Mouse (Mus musculus): ENCODE data around the gene Myo1h. TPM values are rescaled to one million over a fixed set of nuclear protein-coding genes. Genes with fewer than 3 reads are reported as not detected.

The Myo1h gene
- 5.9 TPM in 1 of 2 replicates, not detected in the other for total RNA-seq (2014; rRNA removed; ENCODE audit: low replicate concordance)
- 0.53 and 0.63 TPM in 2 replicates for polyA plus RNA-seq (2015; fragmentation: Nextera tagmentation; extraction: Ambion mirVana)

DNA sequence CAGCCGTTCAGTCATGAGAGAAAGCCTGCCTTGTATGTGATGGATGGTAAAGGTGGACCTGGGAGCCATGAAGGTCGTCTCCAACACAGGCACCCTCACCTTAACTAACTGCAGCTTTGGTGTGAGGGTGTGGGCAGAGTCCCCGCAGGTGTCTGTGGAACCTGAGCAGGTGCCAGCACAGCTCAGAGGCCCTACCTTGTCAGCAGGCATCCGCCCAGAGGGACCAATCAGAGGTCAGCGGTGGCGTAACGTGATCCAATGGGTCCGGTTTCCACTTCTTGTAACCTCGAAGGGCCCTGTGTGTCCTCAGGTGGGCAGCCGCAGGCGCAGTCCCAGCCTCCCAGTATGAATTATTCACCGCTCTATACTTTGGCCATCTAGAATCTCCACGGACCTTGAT, at the start of gene Myo1h:
Myo1h (plus strand) TSS at position 293 of the 400 bp plus-strand sequence.
- Histone ChIP-seq H3K27me3 (ENCODE audit: control insufficient read depth, insufficient read depth, low read length) (peaks cover 19% of the 10 kb centered on the region; the same call in 1 of the 2 replicates), H3K36me3 (replicated peaks; ENCODE audit: control insufficient read depth, insufficient read depth, low read length) (no peaks in the 10 kb centered on the region), H3K9me3 (replicated peaks; ENCODE audit: control insufficient read depth, low read length) (no peaks in the 10 kb centered on the region), H3K4me2 (ENCODE audit: low read depth, low read length) (no peak within 1 kb of the TSS), H3K4me3 (ENCODE audit: low read depth, low read length) (no peak within 1 kb of the TSS), H3K27ac (ENCODE audit: low read depth) (no peak within 1 kb of the TSS), H3K9ac (replicated peaks; ENCODE audit: low read depth, low read length) (no peak within 1 kb of the TSS), H3K4me1 (ENCODE audit: control insufficient read depth, insufficient read depth) (no peaks in the 10 kb centered on the region)
- TF ChIP-seq CTCF (IDR thresholded peaks at IDR 0.05; ENCODE audit: low read depth): no peak
- TF ChIP-seq EP300 (IDR thresholded peaks at IDR 0.05; ENCODE audit: low read depth): no peak
- ATAC-seq (ENCODE audit: insufficient read depth, low read depth) (no peak), DNase-seq (ENCODE audit: low spot score) (no peak)
- 34% methylated on average over 13 of the region's 13 CpGs for WGBS

DNA sequence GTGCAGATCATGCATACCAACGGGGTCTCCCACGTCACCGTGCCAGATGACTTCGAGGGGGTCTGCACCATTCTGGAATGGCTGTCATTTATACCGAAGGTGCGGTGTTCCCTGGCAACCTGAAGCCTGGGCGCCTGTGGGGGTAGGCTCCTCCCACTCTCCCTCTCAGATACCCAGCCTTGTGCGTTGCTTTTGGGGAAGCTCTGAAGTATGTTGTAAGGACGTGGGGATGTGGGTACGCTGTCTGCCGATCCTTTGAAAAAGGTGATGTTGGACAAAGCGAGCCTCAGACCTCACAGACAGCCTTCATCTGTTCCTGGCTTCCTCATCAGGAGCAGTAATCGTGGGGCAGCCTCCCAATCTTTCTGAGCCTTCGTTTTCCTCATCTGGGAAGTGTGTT, 49.2 kb upstream of the Myo1h start:
- 66% methylated on average over 14 of the region's 14 CpGs for WGBS
- Histone ChIP-seq H3K4me1 (ENCODE audit: control insufficient read depth, insufficient read depth) (no peaks in the 10 kb centered on the region), H3K4me2 (ENCODE audit: low read depth, low read length) (no peak overlapping the region), H3K36me3 (replicated peaks; ENCODE audit: control insufficient read depth, insufficient read depth, low read length) (peaks cover 56% of the 10 kb centered on the region), H3K9me3 (replicated peaks; ENCODE audit: control insufficient read depth, low read length) (no peaks in the 10 kb centered on the region), H3K27ac (ENCODE audit: low read depth) (no peak overlapping the region), H3K9ac (replicated peaks; ENCODE audit: low read depth, low read length) (no peak overlapping the region), H3K27me3 (ENCODE audit: control insufficient read depth, insufficient read depth, low read length) (no peaks in the 10 kb centered on the region), H3K4me3 (ENCODE audit: low read depth, low read length) (no peak overlapping the region)
- DNase-seq (ENCODE audit: low spot score) (no peak), ATAC-seq (ENCODE audit: insufficient read depth, low read depth) (no peak)
- TF ChIP-seq CTCF (IDR thresholded peaks at IDR 0.05; ENCODE audit: low read depth) (no peak), EP300 (IDR thresholded peaks at IDR 0.05; ENCODE audit: low read depth) (no peak)

DNA sequence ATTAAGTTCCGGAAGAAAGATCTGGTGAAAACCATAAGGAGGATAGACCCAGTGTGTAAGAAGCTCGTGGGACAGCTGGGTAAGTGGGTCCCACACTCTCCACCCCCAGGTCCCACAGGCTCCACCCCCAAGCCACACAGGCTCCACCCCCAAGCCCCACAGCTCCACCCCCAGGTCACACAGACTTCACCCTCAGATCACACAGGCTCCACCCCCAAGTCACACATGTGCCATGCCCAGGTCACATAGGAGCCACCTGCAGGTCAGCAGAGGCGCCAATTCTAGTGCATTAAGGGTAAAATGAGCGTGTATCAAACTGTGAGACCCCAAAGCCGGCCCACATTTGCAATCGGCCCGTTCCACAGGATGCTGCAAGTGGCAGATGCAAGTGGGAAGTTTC, 42.5 kb upstream of the Myo1h start:
- H3K36me3 ChIP-seq (replicated peaks; ENCODE audit: control insufficient read depth, insufficient read depth, low read length): peaks cover 72% of the 10 kb centered on the region
- TF ChIP-seq EP300 (IDR thresholded peaks at IDR 0.05; ENCODE audit: low read depth) (no peak), CTCF (IDR thresholded peaks at IDR 0.05; ENCODE audit: low read depth) (no peak)
- 78% methylated on average over 7 of the region's 7 CpGs for WGBS
- H3K9ac ChIP-seq (replicated peaks; ENCODE audit: low read depth, low read length): no peak overlapping the region
- no peak overlapping the region for H3K4me3 ChIP-seq (ENCODE audit: low read depth, low read length)
- no peaks in the 10 kb centered on the region for H3K9me3 ChIP-seq (replicated peaks; ENCODE audit: control insufficient read depth, low read length)
- no peak overlapping the region for H3K4me2 ChIP-seq (ENCODE audit: low read depth, low read length)
- no peak overlapping the region for H3K27ac ChIP-seq (ENCODE audit: low read depth)
- no peaks in the 10 kb centered on the region for H3K4me1 ChIP-seq (ENCODE audit: control insufficient read depth, insufficient read depth)
- H3K27me3 ChIP-seq (ENCODE audit: control insufficient read depth, insufficient read depth, low read length): no peaks in the 10 kb centered on the region
- ATAC-seq (ENCODE audit: insufficient read depth, low read depth) (no peak), DNase-seq (ENCODE audit: low spot score) (no peak)

DNA sequence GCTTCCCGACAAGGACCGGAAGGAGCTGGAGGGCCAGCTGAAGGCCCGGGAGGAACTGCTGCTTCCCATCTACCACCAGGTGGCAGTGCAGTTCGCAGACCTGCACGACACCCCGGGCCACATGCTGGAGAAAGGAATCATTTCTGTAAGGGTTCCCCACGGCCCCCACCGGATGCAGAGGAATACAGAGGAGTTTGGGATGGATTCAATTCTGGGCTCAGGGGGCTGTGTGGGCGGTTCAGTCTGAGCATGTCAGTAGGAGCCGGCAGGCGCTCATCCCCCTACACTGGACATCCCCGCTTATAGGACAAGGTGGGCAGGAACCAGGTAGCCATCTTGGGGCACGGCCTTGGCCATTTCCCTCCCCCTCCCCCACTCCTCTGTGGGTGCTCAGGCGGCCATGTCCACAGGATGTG, 40.8 kb upstream of the Myo1h start:
- no peak overlapping the region for H3K9ac ChIP-seq (replicated peaks; ENCODE audit: low read depth, low read length)
- H3K27ac ChIP-seq (ENCODE audit: low read depth): no peak overlapping the region
- no peaks in the 10 kb centered on the region for H3K4me1 ChIP-seq (ENCODE audit: control insufficient read depth, insufficient read depth)
- H3K4me2 ChIP-seq (ENCODE audit: low read depth, low read length): no peak overlapping the region
- H3K27me3 ChIP-seq (ENCODE audit: control insufficient read depth, insufficient read depth, low read length): no peaks in the 10 kb centered on the region
- peaks cover 55% of the 10 kb centered on the region for H3K36me3 ChIP-seq (replicated peaks; ENCODE audit: control insufficient read depth, insufficient read depth, low read length)
- DNase-seq (ENCODE audit: low spot score) (peak; percentile 60), ATAC-seq (ENCODE audit: insufficient read depth, low read depth) (peak; percentile 50)
- H3K9me3 ChIP-seq (replicated peaks; ENCODE audit: control insufficient read depth, low read length): no peaks in the 10 kb centered on the region
- H3K4me3 ChIP-seq (ENCODE audit: low read depth, low read length): no peak overlapping the region
- WGBS: 19% methylated on average over 13 of the region's 14 CpGs
- peak; percentile 86 for TF ChIP-seq CTCF (IDR thresholded peaks at IDR 0.05; ENCODE audit: low read depth)
- TF ChIP-seq EP300 (IDR thresholded peaks at IDR 0.05; ENCODE audit: low read depth): no peak

DNA sequence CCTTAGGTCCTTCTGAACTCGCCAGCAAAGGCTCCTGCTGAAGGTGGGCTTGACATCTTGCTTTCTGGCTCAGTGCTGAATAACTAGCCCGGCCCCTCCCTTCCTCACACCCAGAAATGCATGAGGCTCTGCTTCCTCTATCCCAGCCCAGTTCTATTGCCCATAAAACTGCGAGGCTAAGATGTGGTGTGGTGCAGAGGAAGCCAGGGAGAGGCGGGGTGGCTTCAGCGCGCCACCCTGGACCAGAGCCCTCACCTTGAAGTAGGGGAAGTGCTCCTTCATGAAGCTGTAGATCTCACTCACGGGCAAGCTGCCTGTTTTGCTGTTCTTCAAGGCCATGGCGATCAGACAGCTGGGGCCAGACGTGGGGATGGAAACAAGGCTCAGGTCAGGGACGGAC, 29.5 kb upstream of the Myo1h start:
- H3K36me3 ChIP-seq (replicated peaks; ENCODE audit: control insufficient read depth, insufficient read depth, low read length): no peaks in the 10 kb centered on the region
- H3K27me3 ChIP-seq (ENCODE audit: control insufficient read depth, insufficient read depth, low read length): no peaks in the 10 kb centered on the region; the same call in 1 of the 2 replicates
- TF ChIP-seq EP300 (IDR thresholded peaks at IDR 0.05; ENCODE audit: low read depth): no peak
- no peak for TF ChIP-seq CTCF (IDR thresholded peaks at IDR 0.05; ENCODE audit: low read depth)
- H3K4me3 ChIP-seq (ENCODE audit: low read depth, low read length): no peak overlapping the region
- ATAC-seq (ENCODE audit: insufficient read depth, low read depth) (no peak), DNase-seq (ENCODE audit: low spot score) (no peak)
- H3K4me2 ChIP-seq (ENCODE audit: low read depth, low read length): no peak overlapping the region
- H3K4me1 ChIP-seq (ENCODE audit: control insufficient read depth, insufficient read depth): no peaks in the 10 kb centered on the region
- H3K9me3 ChIP-seq (replicated peaks; ENCODE audit: control insufficient read depth, low read length): no peaks in the 10 kb centered on the region
- H3K9ac ChIP-seq (replicated peaks; ENCODE audit: low read depth, low read length): no peak overlapping the region
- 62% methylated on average over 10 of the region's 10 CpGs for WGBS
- no peak overlapping the region for H3K27ac ChIP-seq (ENCODE audit: low read depth)

DNA sequence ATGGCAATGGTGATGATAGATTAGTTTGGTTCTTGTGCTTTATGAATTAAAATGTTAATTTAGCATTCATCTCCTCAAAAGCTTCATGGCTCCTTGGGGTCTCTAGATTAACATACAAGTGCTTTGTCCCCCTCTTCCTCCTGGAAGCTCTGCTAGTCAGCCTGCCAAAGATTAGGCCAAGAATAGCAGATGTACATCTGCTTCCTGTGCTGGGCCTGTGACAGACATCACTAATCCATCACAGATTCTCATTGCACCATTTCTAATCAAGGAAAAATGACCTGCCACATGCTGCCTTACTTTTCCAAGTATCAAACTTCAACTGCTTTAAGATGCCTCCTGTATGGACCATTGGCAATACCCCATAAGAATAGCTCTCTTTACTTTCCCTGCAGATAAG, 27.5 kb upstream of the Myo1h start:
- Histone ChIP-seq H3K4me1 (ENCODE audit: control insufficient read depth, insufficient read depth) (no peaks in the 10 kb centered on the region), H3K27me3 (ENCODE audit: control insufficient read depth, insufficient read depth, low read length) (peaks cover 4% of the 10 kb centered on the region; the same call in 1 of the 2 replicates), H3K4me3 (ENCODE audit: low read depth, low read length) (no peak overlapping the region), H3K9ac (replicated peaks; ENCODE audit: low read depth, low read length) (no peak overlapping the region), H3K27ac (ENCODE audit: low read depth) (no peak overlapping the region), H3K9me3 (replicated peaks; ENCODE audit: control insufficient read depth, low read length) (no peaks in the 10 kb centered on the region), H3K36me3 (replicated peaks; ENCODE audit: control insufficient read depth, insufficient read depth, low read length) (no peaks in the 10 kb centered on the region), H3K4me2 (ENCODE audit: low read depth, low read length) (no peak overlapping the region)
- ATAC-seq (ENCODE audit: insufficient read depth, low read depth) (no peak), DNase-seq (ENCODE audit: low spot score) (no peak)
- TF ChIP-seq CTCF (IDR thresholded peaks at IDR 0.05; ENCODE audit: low read depth) (no peak), EP300 (IDR thresholded peaks at IDR 0.05; ENCODE audit: low read depth) (no peak)
